Mouse (Mus musculus) heart, embryonic 11.5 days (tissue): ENCODE data around the gene 6820408C15Rik. TPM values are rescaled to one million over a fixed set of nuclear protein-coding genes. Genes with fewer than 3 reads are reported as not detected.

Experiments
- ATAC-seq: fragments of 200-750 bp; cut with Nextera tagmentation; replicated peaks from 2 replicates; pipeline ENCODE4 v1.8.0; 2017; ENCODE audit warnings: moderate library complexity; ENCODE audit not compliant: insufficient number of reproducible peaks, low FRiP score, low TSS enrichment
- H3K27ac ChIP-seq: fragments of 300-500 bp; sonication (generic); 2 replicates; pipeline ENCODE4 v1.5.1; 2014; ENCODE audit warnings: mild to moderate bottlenecking, low read depth, low read length
- H3K27me3 ChIP-seq: fragments of 300-500 bp; sonication (generic); 2 replicates; pipeline ENCODE4 v1.6.1; 2014; ENCODE audit warnings: mild to moderate bottlenecking, low read length, mixed read lengths; ENCODE audit not compliant: control insufficient read depth, insufficient read depth
- H3K36me3 ChIP-seq: fragments of 300-500 bp; sonication (generic); 2 replicates; pipeline ENCODE4 v1.6.1; 2014; ENCODE audit warnings: mild to moderate bottlenecking, low read length, moderate library complexity, mixed read lengths; ENCODE audit not compliant: control insufficient read depth, insufficient read depth
- H3K4me1 ChIP-seq: fragments of 300-500 bp; sonication (generic); 2 replicates; pipeline ENCODE4 v1.6.1; 2014; ENCODE audit warnings: low read length; ENCODE audit not compliant: control insufficient read depth, insufficient read depth
- H3K4me2 ChIP-seq: fragments of 300-500 bp; sonication (generic); 2 replicates; pipeline ENCODE4 v1.6.1; 2014; ENCODE audit warnings: mild to moderate bottlenecking, moderate library complexity
- H3K4me3 ChIP-seq: fragments of 300-500 bp; sonication (generic); 2 replicates; pipeline ENCODE4 v1.5.1; 2014; ENCODE audit warnings: low read depth, low read length
- H3K9ac ChIP-seq: fragments of 300-500 bp; sonication (generic); 2 replicates; pipeline ENCODE4 v1.6.1; 2014; ENCODE audit warnings: mild to moderate bottlenecking, low read depth, low read length, moderate library complexity
- H3K9me3 ChIP-seq: fragments of 300-500 bp; sonication (generic); replicated peaks from 2 replicates; pipeline ENCODE4 v1.6.1; 2016; ENCODE audit warnings: low read length; ENCODE audit not compliant: control insufficient read depth
- WGBS: fragments of 180-500 bp; shearing (Covaris S2); extraction: QIAGEN DNeasy Blood & Tissue Kit; methylation state at CpG from one replicate; pipeline ENCODE4 v1.1.7; 2014; ENCODE audit not compliant: insufficient replicate concordance; 5-methylcytosine and 5-hydroxymethylcytosine counted together
- polyA plus RNA-seq: library from polyadenylated mRNA; unstranded; fragments of >200 nt; fragmentation: Nextera tagmentation; extraction: Ambion mirVana; gene quantifications from 2 replicates; pipeline ENCODE4 v1.2.1, GENCODE M21; 2014

Gene 6820408C15Rik
- 1.4 and 1.5 TPM in 2 replicates for polyA plus RNA-seq

- Histone ChIP-seq H3K9ac (peak within 1 kb of the TSS; percentile 100), H3K4me1 (peaks cover 19% of the 10 kb centered on the region), H3K4me3 (peak within 1 kb of the TSS; percentile 96), H3K4me2 (peak within 1 kb of the TSS; percentile 95), H3K27me3 (no peaks in the 10 kb centered on the region), H3K36me3 (no peaks in the 10 kb centered on the region), H3K9me3 (peaks cover 5% of the 10 kb centered on the region; the same call in 1 of the 2 replicates), H3K27ac (peak within 1 kb of the TSS; percentile 100)
- 27% methylated on average over 4 of the region's 4 CpGs for WGBS
- ATAC-seq = no peak
These were observed at the start of gene 6820408C15Rik for GRCm38 (mm10) chr2:152415287-152415686. Gene 6820408C15Rik, plus strand, starts transcription at chr2:152415587.

GRCm38 (mm10) chr2:152367917-152368316 is 47.5 kb upstream of the 6820408C15Rik start:
- ATAC-seq = no peak
- H3K9me3 ChIP-seq = no peaks in the 10 kb centered on the region
- 62% methylated on average over 5 of the region's 5 CpGs for WGBS

GRCm38 (mm10) chr2:152368532-152369140 is 46.8 kb upstream of the 6820408C15Rik start:
- Histone ChIP-seq H3K4me1 (0 out of 2 replicates have a peak, but pooled peaks cover 3% of the 10 kb centered on the region), H3K27me3 (0 out of 2 replicates have a peak, but pooled peaks cover 2% of the 10 kb centered on the region), H3K4me3 (no peak overlapping the region), H3K4me2 (peak overlapping the region; percentile 51), H3K9me3 (no peaks in the 10 kb centered on the region), H3K36me3 (no peaks in the 10 kb centered on the region), H3K27ac (no peak overlapping the region), H3K9ac (no peak overlapping the region)
- 0 out of 2 replicates have a peak, but pooled peaks have one; percentile 32 for ATAC-seq
- 24% methylated on average over 14 of the region's 14 CpGs for WGBS

More at GRCm38 (mm10) chr2:152367917-152368316, 47.5 kb upstream of the 6820408C15Rik start:
- H3K27me3 ChIP-seq = 0 out of 2 replicates have a peak, but pooled peaks cover 2% of the 10 kb centered on the region
- no peak overlapping the region for H3K27ac ChIP-seq
- H3K4me1 ChIP-seq = 0 out of 2 replicates have a peak, but pooled peaks cover 5% of the 10 kb centered on the region
- H3K9ac ChIP-seq = no peak overlapping the region
- H3K4me3 ChIP-seq = no peak overlapping the region
- H3K4me2 ChIP-seq = no peak overlapping the region
- H3K36me3 ChIP-seq = no peaks in the 10 kb centered on the region

- Histone ChIP-seq H3K9ac (no peak overlapping the region), H3K9me3 (no peaks in the 10 kb centered on the region), H3K27ac (no peak overlapping the region), H3K36me3 (no peaks in the 10 kb centered on the region), H3K4me1 (peaks cover 13% of the 10 kb centered on the region), H3K4me3 (no peak overlapping the region), H3K27me3 (peaks cover 24% of the 10 kb centered on the region), H3K4me2 (no peak overlapping the region)
- no peak for ATAC-seq
- WGBS = 77% methylated on average over 7 of the region's 7 CpGs
These were observed 43.3 kb upstream of the 6820408C15Rik start for GRCm38 (mm10) chr2:152372104-152372503.

- Histone ChIP-seq H3K4me1 (peaks cover 13% of the 10 kb centered on the region), H3K9ac (no peak overlapping the region), H3K36me3 (no peaks in the 10 kb centered on the region), H3K4me3 (no peak overlapping the region), H3K4me2 (no peak overlapping the region), H3K27me3 (peaks cover 26% of the 10 kb centered on the region), H3K9me3 (no peaks in the 10 kb centered on the region), H3K27ac (no peak overlapping the region)
- ATAC-seq = no peak
- WGBS = 61% methylated on average over 4 of the region's 4 CpGs
These were observed 42.7 kb upstream of the 6820408C15Rik start for GRCm38 (mm10) chr2:152372661-152373060.

- peaks cover 26% of the 10 kb centered on the region for H3K27me3 ChIP-seq
- WGBS = 72% methylated on average over 9 of the region's 9 CpGs
- H3K36me3 ChIP-seq = no peaks in the 10 kb centered on the region
- H3K9me3 ChIP-seq = no peaks in the 10 kb centered on the region
- no peak for ATAC-seq
- no peak overlapping the region for H3K4me2 ChIP-seq
- no peak overlapping the region for H3K27ac ChIP-seq
- peaks cover 13% of the 10 kb centered on the region for H3K4me1 ChIP-seq
- no peak overlapping the region for H3K9ac ChIP-seq
- no peak overlapping the region for H3K4me3 ChIP-seq
These were observed 41.8 kb upstream of the 6820408C15Rik start for GRCm38 (mm10) chr2:152373547-152373946.

GRCm38 (mm10) chr2:152375652-152376344 is 39.6 kb upstream of the 6820408C15Rik start:
- ATAC-seq = no peak
- Histone ChIP-seq H3K4me1 (peaks cover 13% of the 10 kb centered on the region), H3K9me3 (no peaks in the 10 kb centered on the region), H3K4me2 (peak overlapping the region; percentile 65), H3K4me3 (peak overlapping the region; percentile 22), H3K36me3 (no peaks in the 10 kb centered on the region), H3K27ac (no peak overlapping the region), H3K9ac (0 out of 2 replicates have a peak overlapping the region, but pooled peaks have one; percentile 43), H3K27me3 (peaks cover 24% of the 10 kb centered on the region)
- 6% methylated on average over 21 of the region's 21 CpGs for WGBS

GRCm38 (mm10) chr2:152376345-152376741 is 39.0 kb upstream of the 6820408C15Rik start, which contains the start of gene Nrsn2:
Gene Nrsn2, minus strand, starts transcription at chr2:152376638.
- peaks cover 24% of the 10 kb centered on the region for H3K27me3 ChIP-seq
- H3K4me3 ChIP-seq = peak within 1 kb of the TSS; percentile 22
- peak within 1 kb of the TSS; percentile 65 for H3K4me2 ChIP-seq
- WGBS = 4% methylated on average over 16 of the region's 16 CpGs
- no peaks in the 10 kb centered on the region for H3K36me3 ChIP-seq
- ATAC-seq = peak; percentile 53
- no peak within 1 kb of the TSS for H3K27ac ChIP-seq
- H3K4me1 ChIP-seq = peaks cover 13% of the 10 kb centered on the region
- no peaks in the 10 kb centered on the region for H3K9me3 ChIP-seq
- 0 out of 2 replicates have a peak within 1 kb of the TSS, but pooled peaks have one; percentile 43 for H3K9ac ChIP-seq
